Mouse (Mus musculus) stomach, embryonic 14.5 days (tissue): ENCODE results near the gene Fbxo47. TPM values are rescaled to one million over a fixed set of nuclear protein-coding genes. Genes with fewer than 3 reads are reported as not detected.

Experiments
- ATAC-seq: fragments of 200-750 bp; cut with Nextera tagmentation; 2 replicates; pipeline ENCODE4 v1.8.0; 2017; ENCODE audit warnings: low read depth, moderate TSS enrichment; ENCODE audit not compliant: insufficient number of reproducible peaks, insufficient read depth, low FRiP score
- H3K27ac ChIP-seq: fragments of 300-500 bp; sonication (generic); 2 replicates; pipeline ENCODE4 v1.5.1; 2014; ENCODE audit warnings: mild to moderate bottlenecking, low read length, moderate library complexity, mixed read lengths
- H3K27me3 ChIP-seq: fragments of 300-500 bp; sonication (generic); 2 replicates; pipeline ENCODE4 v1.6.1; 2014; ENCODE audit warnings: low read length, control low read depth, mixed read lengths; ENCODE audit not compliant: control insufficient read depth, insufficient read depth
- H3K36me3 ChIP-seq: fragments of 300-500 bp; sonication (generic); 2 replicates; pipeline ENCODE4 v1.6.1; 2014; ENCODE audit warnings: mild to moderate bottlenecking, control low read depth, low read length, moderate library complexity, mixed read lengths; ENCODE audit not compliant: control insufficient read depth, insufficient read depth
- H3K4me1 ChIP-seq: fragments of 300-500 bp; sonication (generic); 2 replicates; pipeline ENCODE4 v1.6.1; 2014; ENCODE audit warnings: low read length, control low read depth, mixed read lengths; ENCODE audit not compliant: control insufficient read depth, insufficient read depth
- H3K4me2 ChIP-seq: fragments of 300-500 bp; sonication (generic); replicated peaks from 2 replicates; pipeline ENCODE4 v1.6.1; 2014; ENCODE audit warnings: low read depth, low read length, control low read depth
- H3K4me3 ChIP-seq: fragments of 300-500 bp; sonication (generic); 2 replicates; pipeline ENCODE4 v1.5.1; 2014; ENCODE audit warnings: low read depth, low read length, control low read depth
- H3K9ac ChIP-seq: fragments of 300-500 bp; sonication (generic); replicated peaks from 2 replicates; pipeline ENCODE4 v1.6.1; 2014; ENCODE audit warnings: low read depth, mild to moderate bottlenecking, control low read depth, low read length, moderate library complexity, mixed read lengths
- H3K9me3 ChIP-seq: fragments of 300-500 bp; sonication (generic); 2 replicates; pipeline ENCODE4 v1.6.1; 2016; ENCODE audit warnings: low read depth, low read length, control low read depth; ENCODE audit not compliant: control insufficient read depth
- WGBS: fragments of 180-500 bp; shearing (Covaris S2); extraction: QIAGEN DNeasy Blood & Tissue Kit; methylation state at CpG from one replicate; pipeline ENCODE4 v1.1.7; 2014; 5-methylcytosine and 5-hydroxymethylcytosine counted together
- polyA plus RNA-seq: library from polyadenylated mRNA; unstranded; fragments of >200 nt; fragmentation: Nextera tagmentation; extraction: Ambion mirVana; gene quantifications from 2 replicates; pipeline ENCODE4 v1.2.1, GENCODE M21; 2014

Gene Fbxo47
- polyA plus RNA-seq, 1 experiment from 2014 or later: 0.29 TPM

- no peak overlapping the region for H3K4me3 ChIP-seq
- H3K4me2 ChIP-seq: no peak overlapping the region
- no peak overlapping the region for H3K9ac ChIP-seq
- ATAC-seq: no peak
- H3K4me1 ChIP-seq: no peaks in the 10 kb centered on the region
- no peaks in the 10 kb centered on the region for H3K9me3 ChIP-seq
- H3K27me3 ChIP-seq: no peaks in the 10 kb centered on the region
- WGBS: 87% methylated on average over 10 of the region's 10 CpGs
- no peak overlapping the region for H3K27ac ChIP-seq
- H3K36me3 ChIP-seq: peaks cover 36% of the 10 kb centered on the region
These were observed 58.7 kb downstream of the Fbxo47 start for GRCm38 (mm10) chr11:97825295-97825694.

- H3K27ac ChIP-seq: no peak overlapping the region
- H3K36me3 ChIP-seq: peaks cover 37% of the 10 kb centered on the region
- no peak overlapping the region for H3K4me2 ChIP-seq
- no peak overlapping the region for H3K4me3 ChIP-seq
- H3K4me1 ChIP-seq: no peaks in the 10 kb centered on the region
- WGBS: 82% methylated on average over 6 of the region's 6 CpGs
- no peaks in the 10 kb centered on the region for H3K27me3 ChIP-seq
- no peak overlapping the region for H3K9ac ChIP-seq
- ATAC-seq: no peak
- H3K9me3 ChIP-seq: no peaks in the 10 kb centered on the region
These were observed 59.1 kb downstream of the Fbxo47 start for GRCm38 (mm10) chr11:97824895-97825294.

- ATAC-seq: no peak
- WGBS: 93% methylated on average over 11 of the region's 11 CpGs
- Histone ChIP-seq H3K9me3 (no peaks in the 10 kb centered on the region), H3K4me2 (no peak overlapping the region), H3K9ac (no peak overlapping the region), H3K4me3 (no peak overlapping the region), H3K27ac (no peak overlapping the region), H3K36me3 (peaks cover 39% of the 10 kb centered on the region), H3K4me1 (no peaks in the 10 kb centered on the region), H3K27me3 (no peaks in the 10 kb centered on the region)
These were observed 59.8 kb downstream of the Fbxo47 start for GRCm38 (mm10) chr11:97824168-97824567.

- Histone ChIP-seq H3K9me3 (no peaks in the 10 kb centered on the region), H3K36me3 (peaks cover 41% of the 10 kb centered on the region), H3K4me1 (peaks cover 9% of the 10 kb centered on the region), H3K4me3 (no peak overlapping the region), H3K4me2 (no peak overlapping the region), H3K27me3 (no peaks in the 10 kb centered on the region), H3K9ac (no peak overlapping the region), H3K27ac (no peak overlapping the region)
- ATAC-seq: no peak
- 72% methylated on average over 20 of the region's 20 CpGs for WGBS
These were observed 60.9 kb downstream of the Fbxo47 start for GRCm38 (mm10) chr11:97822840-97823603.

- Histone ChIP-seq H3K4me1 (peaks cover 20% of the 10 kb centered on the region), H3K9me3 (no peaks in the 10 kb centered on the region), H3K27ac (no peak overlapping the region), H3K9ac (no peak overlapping the region), H3K4me3 (no peak overlapping the region), H3K36me3 (peaks cover 40% of the 10 kb centered on the region), H3K27me3 (no peaks in the 10 kb centered on the region), H3K4me2 (no peak overlapping the region)
- ATAC-seq: no peak
- WGBS: 95% methylated on average over 8 of the region's 8 CpGs
These were observed 62.4 kb downstream of the Fbxo47 start for GRCm38 (mm10) chr11:97821401-97822064.

- H3K9ac ChIP-seq: no peak overlapping the region
- H3K4me1 ChIP-seq: peaks cover 25% of the 10 kb centered on the region
- peaks cover 44% of the 10 kb centered on the region for H3K36me3 ChIP-seq
- H3K4me2 ChIP-seq: no peak overlapping the region
- 59% methylated on average over 4 of the region's 4 CpGs for WGBS
- no peak overlapping the region for H3K4me3 ChIP-seq
- no peaks in the 10 kb centered on the region for H3K9me3 ChIP-seq
- ATAC-seq: no peak
- H3K27me3 ChIP-seq: no peaks in the 10 kb centered on the region
- no peak overlapping the region for H3K27ac ChIP-seq
These were observed 63.1 kb downstream of the Fbxo47 start for GRCm38 (mm10) chr11:97820840-97821239.

- Histone ChIP-seq H3K27me3 (no peaks in the 10 kb centered on the region), H3K4me1 (peaks cover 29% of the 10 kb centered on the region), H3K4me2 (no peak overlapping the region), H3K27ac (no peak overlapping the region), H3K9me3 (no peaks in the 10 kb centered on the region), H3K36me3 (peaks cover 46% of the 10 kb centered on the region), H3K4me3 (no peak overlapping the region), H3K9ac (no peak overlapping the region)
- 74% methylated on average over 5 of the region's 5 CpGs for WGBS
- ATAC-seq: no peak
These were observed 64.0 kb downstream of the Fbxo47 start for GRCm38 (mm10) chr11:97819923-97820322.

GRCm38 (mm10) chr11:97819102-97819501, 64.9 kb downstream of the Fbxo47 start:
- Histone ChIP-seq H3K27ac (peak overlapping the region; percentile 66; the same call in 1 of the 2 replicates), H3K9me3 (no peaks in the 10 kb centered on the region), H3K4me2 (no peak overlapping the region), H3K4me1 (peaks cover 29% of the 10 kb centered on the region), H3K36me3 (peaks cover 43% of the 10 kb centered on the region), H3K4me3 (no peak overlapping the region), H3K9ac (no peak overlapping the region), H3K27me3 (no peaks in the 10 kb centered on the region)
- no peak for ATAC-seq
- WGBS: 54% methylated on average over 4 of the region's 4 CpGs
